Mouse (Mus musculus) midbrain, embryonic 16.5 days (tissue): Measurements from ENCODE around the gene Map4k1. TPM values are rescaled to one million over a fixed set of nuclear protein-coding genes. Genes with fewer than 3 reads are reported as not detected.

ENCODE experiments used
- ATAC-seq: fragments of 200-750 bp; cut with Nextera tagmentation; 2 replicates; pipeline ENCODE4 v1.8.0; 2017; ENCODE audit warnings: moderate TSS enrichment
- H3K27ac ChIP-seq: fragments of 300-500 bp; sonication (generic); 2 replicates; pipeline ENCODE4 v1.5.1; 2014; ENCODE audit warnings: mild to moderate bottlenecking, low read length, mixed read lengths
- H3K27me3 ChIP-seq: fragments of 300-500 bp; sonication (generic); 2 replicates; pipeline ENCODE4 v1.6.1; 2014; ENCODE audit warnings: low read depth, low read length, mixed read lengths; ENCODE audit not compliant: control insufficient read depth, insufficient read depth
- H3K36me3 ChIP-seq: fragments of 300-500 bp; sonication (generic); 2 replicates; pipeline ENCODE4 v1.6.1; 2014; ENCODE audit warnings: mild to moderate bottlenecking, low read length, moderate library complexity, mixed read lengths; ENCODE audit not compliant: control insufficient read depth, insufficient read depth
- H3K4me1 ChIP-seq: fragments of 300-500 bp; sonication (generic); 2 replicates; pipeline ENCODE4 v1.6.1; 2014; ENCODE audit warnings: mild to moderate bottlenecking, low read length, mixed read lengths; ENCODE audit not compliant: control insufficient read depth, insufficient read depth
- H3K4me2 ChIP-seq: fragments of 300-500 bp; sonication (generic); 2 replicates; pipeline ENCODE4 v1.6.1; 2014; ENCODE audit warnings: mild to moderate bottlenecking, low read length, mixed read lengths
- H3K4me3 ChIP-seq: fragments of 300-500 bp; sonication (generic); 2 replicates; pipeline ENCODE4 v1.5.1; 2014; ENCODE audit warnings: low read depth, mild to moderate bottlenecking, low read length, moderate library complexity, mixed read lengths
- H3K9ac ChIP-seq: fragments of 300-500 bp; sonication (generic); 2 replicates; pipeline ENCODE4 v1.6.1; 2014; ENCODE audit warnings: low read depth, low read length, mixed read lengths
- H3K9me3 ChIP-seq: fragments of 300-500 bp; sonication (generic); replicated peaks from 2 replicates; pipeline ENCODE4 v1.6.1; 2014; ENCODE audit warnings: mild to moderate bottlenecking, low read length, mixed read lengths; ENCODE audit not compliant: control insufficient read depth, poor library complexity, severe bottlenecking
- WGBS: fragments of 180-500 bp; shearing (Covaris S2); extraction: QIAGEN DNeasy Blood & Tissue Kit; methylation state at CpG from one replicate; pipeline ENCODE4 v1.1.7; 2014; 5-methylcytosine and 5-hydroxymethylcytosine counted together
- polyA plus RNA-seq: library from polyadenylated mRNA; unstranded; fragments of >200 nt; fragmentation: Nextera tagmentation; extraction: Ambion mirVana; gene quantifications from 2 replicates; pipeline ENCODE4 v1.2.1, GENCODE M21; 2015

Gene Map4k1
- polyA plus RNA-seq, 1 experiment from 2014 or later = 13.2 TPM

DNA sequence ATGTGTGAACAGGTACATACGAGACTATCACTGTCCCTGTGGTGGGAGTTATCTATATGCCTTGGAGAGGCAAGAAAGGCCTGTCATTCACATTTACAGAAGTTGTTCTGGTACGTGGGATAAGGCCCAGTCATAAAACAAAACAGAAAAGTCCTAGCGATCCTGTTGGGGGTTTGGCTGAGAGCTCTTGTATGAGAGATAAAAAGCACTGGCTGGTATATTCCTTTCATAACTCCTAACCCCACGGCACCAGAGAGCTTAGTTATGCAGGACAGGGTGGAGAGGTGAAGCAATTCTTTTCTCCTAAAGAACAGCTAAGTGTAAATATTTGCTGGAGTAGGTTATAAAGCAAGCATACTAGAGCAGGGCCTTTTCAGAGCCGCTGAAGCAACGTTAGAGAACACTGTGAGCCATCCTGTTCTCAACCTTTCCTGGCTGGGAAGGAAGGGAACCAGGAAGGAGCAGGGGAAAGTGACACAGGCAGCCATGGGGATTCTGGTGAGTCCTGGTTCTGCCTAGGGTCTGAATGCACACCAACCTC is 22.3 kb upstream of the Map4k1 start:
- ATAC-seq = no peak
- H3K27ac ChIP-seq = no peak overlapping the region
- WGBS = 49% methylated on average over 6 of the region's 6 CpGs

DNA sequence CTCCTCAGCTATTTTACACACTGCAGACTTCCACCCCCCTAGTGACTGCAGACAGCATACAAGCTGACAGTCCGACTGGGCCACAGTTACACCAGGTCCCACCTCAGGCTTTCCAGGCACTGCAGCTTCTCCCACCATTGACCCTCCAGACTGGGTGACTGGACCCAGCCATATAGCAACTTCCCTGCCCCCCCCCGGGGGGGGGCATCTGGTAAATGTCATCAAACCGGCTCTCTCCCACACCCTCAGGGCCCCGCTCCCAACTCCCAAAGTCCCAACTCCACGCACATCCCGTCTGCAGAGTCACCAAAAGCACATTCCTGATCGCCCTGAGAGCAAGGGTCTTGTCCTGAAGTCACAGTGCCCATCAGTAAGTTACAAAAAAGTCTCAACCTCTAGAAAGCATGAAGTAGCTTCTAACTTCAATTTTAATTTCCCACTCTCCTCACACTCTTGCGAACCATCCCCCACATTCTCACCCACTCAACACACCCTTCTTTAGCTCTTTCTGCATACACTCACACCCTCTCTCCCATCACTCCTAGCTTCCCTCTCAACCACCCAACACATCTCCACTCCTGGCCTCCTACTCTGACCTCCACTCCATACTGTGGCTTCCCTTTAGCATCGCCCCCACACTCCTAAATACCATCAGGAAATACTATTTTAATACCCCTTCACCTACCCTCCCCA is 21.4 kb upstream of the Map4k1 start:
- Histone ChIP-seq H3K27ac (no peak overlapping the region), H3K9me3 (no peaks in the 10 kb centered on the region), H3K27me3 (no peaks in the 10 kb centered on the region), H3K36me3 (no peaks in the 10 kb centered on the region), H3K4me1 (peaks cover 34% of the 10 kb centered on the region), H3K9ac (peak overlapping the region; percentile 93), H3K4me2 (peak overlapping the region; percentile 83), H3K4me3 (peak overlapping the region; percentile 90)
- WGBS = 32% methylated on average over 9 of the region's 9 CpGs
- no peak for ATAC-seq

More for the DNA sequence above, 22.3 kb upstream of the Map4k1 start:
- H3K27me3 ChIP-seq = no peaks in the 10 kb centered on the region
- peaks cover 36% of the 10 kb centered on the region for H3K4me1 ChIP-seq
- H3K4me3 ChIP-seq = peak overlapping the region; percentile 90; the same call in 1 of the 2 replicates
- peak overlapping the region; percentile 93 for H3K9ac ChIP-seq
- H3K9me3 ChIP-seq = no peaks in the 10 kb centered on the region
- H3K36me3 ChIP-seq = no peaks in the 10 kb centered on the region
- peak overlapping the region; percentile 83 for H3K4me2 ChIP-seq

DNA sequence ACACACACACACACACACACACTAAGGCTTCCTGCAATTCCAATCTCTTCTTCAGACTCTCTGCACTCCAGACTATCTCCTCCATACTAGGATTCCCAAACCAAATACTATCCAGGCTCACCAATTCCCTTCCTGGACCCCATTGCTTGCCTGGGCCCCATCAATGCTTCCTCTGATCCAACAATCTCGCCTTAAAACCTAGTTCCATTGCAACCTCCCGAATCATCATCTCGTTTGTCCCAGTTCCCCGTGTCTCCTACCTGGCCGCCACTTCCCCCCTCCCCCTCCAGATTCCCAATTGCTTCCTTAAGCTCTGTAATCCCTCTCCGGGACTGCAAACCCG is 20.3 kb upstream of the Map4k1 start:
- no peaks in the 10 kb centered on the region for H3K36me3 ChIP-seq
- peak overlapping the region; percentile 90 for H3K4me3 ChIP-seq
- H3K4me1 ChIP-seq = peaks cover 34% of the 10 kb centered on the region
- no peaks in the 10 kb centered on the region for H3K27me3 ChIP-seq
- peak overlapping the region; percentile 93 for H3K9ac ChIP-seq
- 0% methylated on average over 7 of the region's 7 CpGs for WGBS
- peak overlapping the region; percentile 88 for H3K27ac ChIP-seq
- peak overlapping the region; percentile 83 for H3K4me2 ChIP-seq
- ATAC-seq = peak; percentile 2; the same call in 1 of the 2 replicates
- H3K9me3 ChIP-seq = no peaks in the 10 kb centered on the region

DNA sequence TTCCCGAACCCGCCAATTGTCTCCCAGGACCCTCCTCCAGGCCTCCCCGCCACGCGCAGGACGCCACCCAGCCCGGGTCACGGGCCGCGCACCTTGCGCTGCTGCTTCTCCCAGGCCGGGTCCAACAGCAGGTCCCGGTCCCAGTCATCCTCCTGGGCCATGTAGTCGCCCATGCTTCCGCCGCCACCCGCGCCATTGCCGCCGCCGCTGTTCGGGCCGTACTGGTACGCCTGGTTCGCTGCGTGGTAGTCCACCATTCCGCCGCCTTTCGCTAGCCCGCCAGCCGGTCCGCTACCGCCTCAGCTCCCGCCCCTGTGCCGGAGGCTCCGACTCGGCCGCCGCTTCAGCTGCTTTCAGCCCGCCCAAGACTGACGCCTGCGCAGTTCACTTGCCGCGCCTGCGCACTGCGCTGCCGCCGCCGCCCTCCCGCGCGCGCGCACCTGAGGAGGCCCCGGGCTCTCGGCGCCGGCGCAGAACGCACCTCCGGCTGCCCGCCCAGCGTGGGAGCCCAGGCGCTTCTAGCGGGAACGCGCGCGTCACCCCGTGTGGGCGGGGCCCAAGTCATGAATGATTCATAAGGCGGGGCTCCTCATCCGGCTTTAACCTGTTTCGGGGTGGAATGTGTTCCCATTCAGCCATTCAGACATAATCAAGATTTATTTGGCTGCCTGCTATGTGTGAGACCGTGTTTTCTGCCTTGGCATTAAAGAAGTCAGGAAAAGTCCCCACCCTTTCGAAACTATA is 19.8 kb upstream of the Map4k1 start, which contains the start of gene Actn4:
Gene Actn4, minus strand, starts transcription at position 414 of the 744 bp plus-strand sequence.
- Histone ChIP-seq H3K9me3 (no peaks in the 10 kb centered on the region), H3K4me2 (peak within 1 kb of the TSS; percentile 83), H3K9ac (peak within 1 kb of the TSS; percentile 93), H3K36me3 (no peaks in the 10 kb centered on the region), H3K27me3 (no peaks in the 10 kb centered on the region), H3K4me3 (peak within 1 kb of the TSS; percentile 90), H3K27ac (peak within 1 kb of the TSS; percentile 88), H3K4me1 (peaks cover 34% of the 10 kb centered on the region)
- WGBS = under 1% methylated on average over 76 of the region's 76 CpGs
- ATAC-seq = peak; percentile 91

DNA sequence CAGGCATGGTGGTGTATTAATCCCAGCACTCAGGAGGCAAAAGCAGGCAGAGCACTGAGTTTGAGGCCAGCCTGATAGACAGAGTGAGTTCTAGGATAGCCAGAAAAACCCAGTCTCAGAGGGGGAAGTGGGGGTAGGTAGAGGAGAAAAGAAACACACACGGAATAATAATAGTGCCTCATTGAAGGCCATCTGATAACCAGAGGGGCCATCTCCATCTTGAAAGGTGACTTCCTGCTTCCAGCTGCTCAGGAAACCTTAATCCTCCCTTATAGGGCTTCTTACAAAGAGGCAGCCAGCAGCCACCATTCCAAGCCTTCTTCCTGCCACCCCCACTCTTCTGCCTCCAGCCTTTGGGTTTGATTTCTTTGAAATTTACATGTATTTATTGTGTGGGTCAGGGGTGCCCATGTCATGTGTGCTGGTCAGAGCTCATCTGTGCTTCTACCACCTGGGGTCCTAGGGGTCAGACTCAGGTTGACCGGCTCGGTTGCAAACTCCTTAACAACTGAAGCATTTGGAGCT is 18.4 kb upstream of the Map4k1 start:
- H3K4me1 ChIP-seq = peaks cover 30% of the 10 kb centered on the region
- no peaks in the 10 kb centered on the region for H3K27me3 ChIP-seq
- H3K9ac ChIP-seq = no peak overlapping the region
- WGBS = 75% methylated on average over 3 of the region's 3 CpGs
- H3K27ac ChIP-seq = no peak overlapping the region
- H3K4me2 ChIP-seq = no peak overlapping the region
- no peak overlapping the region for H3K4me3 ChIP-seq
- ATAC-seq = no peak
- no peaks in the 10 kb centered on the region for H3K9me3 ChIP-seq
- no peaks in the 10 kb centered on the region for H3K36me3 ChIP-seq

DNA sequence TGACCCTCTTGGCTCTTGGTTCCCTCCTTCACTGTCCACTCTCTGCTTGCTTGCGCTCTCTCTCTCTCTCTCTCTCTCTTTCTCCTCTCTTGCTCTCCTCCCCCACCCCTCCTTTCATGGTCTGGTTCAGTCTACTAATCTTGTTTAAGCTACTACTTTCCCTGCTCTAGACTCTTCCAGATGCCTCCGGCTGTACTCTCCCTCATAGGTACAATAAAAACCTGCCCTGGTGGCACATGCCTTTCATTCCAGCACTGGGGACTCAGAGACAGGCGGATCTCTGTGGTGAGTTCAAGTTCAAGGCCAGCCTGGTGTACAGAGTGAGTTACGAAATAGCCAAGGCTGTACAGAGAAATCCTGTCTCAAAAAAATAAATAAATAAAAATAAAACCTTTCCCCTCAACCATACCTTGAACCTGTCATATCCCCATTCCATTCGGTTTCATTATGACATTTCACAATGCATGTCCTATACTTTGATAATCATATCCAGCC is 16.5 kb upstream of the Map4k1 start:
- ATAC-seq = no peak
- peaks cover 12% of the 10 kb centered on the region for H3K4me1 ChIP-seq
- H3K27me3 ChIP-seq = no peaks in the 10 kb centered on the region
- H3K9ac ChIP-seq = no peak overlapping the region
- no peak overlapping the region for H3K4me2 ChIP-seq
- H3K4me3 ChIP-seq = no peak overlapping the region
- no peak overlapping the region for H3K27ac ChIP-seq
- no peaks in the 10 kb centered on the region for H3K36me3 ChIP-seq
- H3K9me3 ChIP-seq = no peaks in the 10 kb centered on the region
- 78% methylated on average over 5 of the region's 5 CpGs for WGBS

DNA sequence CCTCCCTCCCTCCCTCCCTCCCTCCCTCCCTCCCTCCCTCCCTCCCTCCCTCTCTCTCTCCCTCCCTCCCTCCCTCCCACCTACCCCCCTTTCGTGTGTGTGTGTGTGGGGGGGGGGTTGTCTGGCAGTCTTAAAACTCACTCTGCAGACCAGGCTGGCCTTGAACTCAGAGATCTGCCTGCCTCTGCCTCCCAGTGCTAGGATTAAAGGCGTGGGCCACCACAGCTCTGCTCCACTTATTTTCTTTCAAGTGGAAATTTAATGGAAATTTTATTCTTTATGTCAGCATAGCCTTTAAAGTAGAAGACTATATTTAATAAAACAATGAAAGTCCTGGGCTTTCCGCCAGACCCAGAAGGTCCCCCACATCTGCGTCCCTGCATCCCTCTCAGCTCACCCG is 15.7 kb upstream of the Map4k1 start:
- Histone ChIP-seq H3K4me3 (no peak overlapping the region), H3K27me3 (no peaks in the 10 kb centered on the region), H3K4me2 (no peak overlapping the region), H3K9ac (no peak overlapping the region), H3K36me3 (no peaks in the 10 kb centered on the region), H3K4me1 (peaks cover 4% of the 10 kb centered on the region), H3K9me3 (no peaks in the 10 kb centered on the region), H3K27ac (no peak overlapping the region)
- no peak for ATAC-seq
- WGBS = 86% methylated on average over 4 of the region's 5 CpGs

DNA sequence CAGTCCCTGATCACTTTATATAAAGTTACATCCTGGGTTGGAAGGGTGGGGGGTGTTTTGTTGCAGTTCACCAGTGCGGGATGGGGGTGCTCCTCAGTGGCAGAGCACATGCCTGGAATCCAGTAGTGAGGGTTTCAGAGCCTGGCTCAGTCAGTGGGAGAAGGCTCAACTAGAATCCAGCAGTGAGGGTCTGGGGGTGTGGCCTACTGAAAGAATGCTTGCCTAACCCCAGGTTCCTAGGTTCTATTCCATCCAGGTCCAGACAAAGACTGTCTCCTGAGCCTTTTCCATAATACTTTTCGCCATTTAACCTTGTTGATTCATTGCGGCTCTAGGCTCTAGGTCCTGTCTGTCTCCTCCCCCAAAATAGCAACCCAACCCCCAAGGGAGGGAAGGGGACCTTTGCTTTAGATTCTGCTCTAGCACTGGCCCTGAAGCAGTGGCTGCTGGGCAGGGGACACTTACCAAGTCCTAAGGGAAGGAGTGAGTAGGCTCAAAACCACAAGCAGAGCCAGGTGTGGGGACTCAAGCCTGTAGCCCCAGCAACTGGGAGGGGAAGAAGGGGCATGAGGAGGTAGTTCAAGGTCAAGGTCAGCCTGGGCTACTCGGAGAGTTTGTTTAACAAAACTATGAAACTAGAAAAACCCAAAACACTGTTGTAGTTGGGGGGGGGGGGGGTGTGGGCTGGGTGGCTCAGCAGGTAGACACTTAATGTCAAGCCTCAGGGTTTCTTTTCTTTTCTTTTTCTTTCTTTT is 14.9 kb upstream of the Map4k1 start:
- Histone ChIP-seq H3K4me1 (0 out of 2 replicates have a peak, but pooled peaks cover 2% of the 10 kb centered on the region), H3K27ac (no peak overlapping the region), H3K4me3 (no peak overlapping the region), H3K9ac (no peak overlapping the region), H3K27me3 (no peaks in the 10 kb centered on the region), H3K9me3 (no peaks in the 10 kb centered on the region), H3K4me2 (no peak overlapping the region), H3K36me3 (peaks cover 3% of the 10 kb centered on the region; the same call in 1 of the 2 replicates)
- no peak for ATAC-seq
- WGBS = 71% methylated on average over 4 of the region's 4 CpGs
